Mouse (Mus musculus): ENCODE measurements at regions not wholly inside any gene's neighbourhood (a gene's known extent, or its start where the extent isn't known, plus 50 kb on each side); places are given as distances from the start of the nearest gene placed in this dataset.

GRCm38 (mm10) chr17:88255744-88256598 lies 184.5 kb upstream of the Foxn2 start:
- peak overlapping the region; percentile 62 for H3K4me3 ChIP-seq
- peak; percentile 87 for DNase-seq
- peak; percentile 89 for TF ChIP-seq CTCF (IDR thresholded peaks at IDR 0.05)
- TF ChIP-seq EP300 (IDR thresholded peaks at IDR 0.05; ENCODE audit: insufficient read depth, low read depth, low read length) = peak; percentile 86; the same call in 1 of the 2 replicates
- TF ChIP-seq POLR2A (IDR thresholded peaks at IDR 0.05; ENCODE audit: insufficient read depth, low read depth, low read length) = no peak

GRCm38 (mm10) chr17:88256599-88257544 lies 183.6 kb upstream of the Foxn2 start:
- WGBS = 1% methylated on average over 18 of the region's 18 CpGs
- intact Hi-C loops (cut with DNase I) = loop anchor here (1.0 to 2.0 kb wide), 4 partner anchors 72 to 254 kb away; partner anchors contain the start of gene Foxn2
- peak overlapping the region; percentile 62 for H3K4me3 ChIP-seq
- H3K27me3 ChIP-seq (ENCODE audit: control insufficient read depth, insufficient read depth, low read length) = no peaks in the 10 kb centered on the region
- H3K9ac ChIP-seq (ENCODE audit: low read depth, low read length) = peak overlapping the region; percentile 71
- peaks cover 4% of the 10 kb centered on the region for H3K4me1 ChIP-seq (ENCODE audit: control insufficient read depth, insufficient read depth, low read length)
- H3K36me3 ChIP-seq (ENCODE audit: control insufficient read depth, insufficient read depth, low read length) = no peaks in the 10 kb centered on the region
- no peaks in the 10 kb centered on the region for H3K79me2 ChIP-seq (replicated peaks; ENCODE audit: control insufficient read depth, insufficient read depth, low read length)
- peak overlapping the region; percentile 94 for H3K27ac ChIP-seq
- peak; percentile 83 to 88 for DNase-seq
- TF ChIP-seq EP300 (IDR thresholded peaks at IDR 0.05; ENCODE audit: insufficient read depth, low read depth, low read length) (peak; percentile 81), POLR2A (IDR thresholded peaks at IDR 0.05; ENCODE audit: insufficient read depth, low read depth, low read length) (peak; percentile 76), CTCF (IDR thresholded peaks at IDR 0.05) (peak; percentile 72)

More at GRCm38 (mm10) chr17:88255744-88256598, 184.5 kb upstream of the Foxn2 start:
- H3K9ac ChIP-seq (ENCODE audit: low read depth, low read length) = peak overlapping the region; percentile 71
- WGBS = under 1% methylated on average over 40 of the region's 40 CpGs
- intact Hi-C loops (cut with DNase I) = loop anchor here (1.0 to 2.0 kb wide), 6 partner anchors 73 to 385 kb away; partner anchors contain the start of gene Foxn2
- peak overlapping the region; percentile 94 for H3K27ac ChIP-seq
- H3K27me3 ChIP-seq (ENCODE audit: control insufficient read depth, insufficient read depth, low read length) = no peaks in the 10 kb centered on the region
- peaks cover 6% of the 10 kb centered on the region for H3K4me1 ChIP-seq (ENCODE audit: control insufficient read depth, insufficient read depth, low read length)
- no peaks in the 10 kb centered on the region for H3K36me3 ChIP-seq (ENCODE audit: control insufficient read depth, insufficient read depth, low read length)
- H3K79me2 ChIP-seq (replicated peaks; ENCODE audit: control insufficient read depth, insufficient read depth, low read length) = no peaks in the 10 kb centered on the region

GRCm38 (mm10) chr17:88258361-88258796 lies 182.1 kb upstream of the Foxn2 start:
- H3K27ac ChIP-seq = peak overlapping the region; percentile 94
- H3K36me3 ChIP-seq (ENCODE audit: control insufficient read depth, insufficient read depth, low read length) = no peaks in the 10 kb centered on the region
- peak overlapping the region; percentile 2; the same call in 1 of the 2 replicates for H3K4me3 ChIP-seq
- no peak for TF ChIP-seq POLR2A (IDR thresholded peaks at IDR 0.05; ENCODE audit: insufficient read depth, low read depth, low read length)
- TF ChIP-seq CTCF (IDR thresholded peaks at IDR 0.05) = peak; percentile 56
- H3K79me2 ChIP-seq (replicated peaks; ENCODE audit: control insufficient read depth, insufficient read depth, low read length) = no peaks in the 10 kb centered on the region
- no peaks in the 10 kb centered on the region for H3K27me3 ChIP-seq (ENCODE audit: control insufficient read depth, insufficient read depth, low read length)
- peaks cover 7% of the 10 kb centered on the region for H3K4me1 ChIP-seq (ENCODE audit: control insufficient read depth, insufficient read depth, low read length)
- 37% methylated on average over 11 of the region's 11 CpGs for WGBS
- H3K9ac ChIP-seq (ENCODE audit: low read depth, low read length) = no peak overlapping the region
- DNase-seq = peak; percentile 47 to 55
- intact Hi-C loops (cut with DNase I) = loop anchor here (2.0 kb wide), 1 partner anchor 46 kb away; no protein-coding TSS in a partner anchor

- no peak overlapping the region for H3K9ac ChIP-seq (ENCODE audit: low read depth, low read length)
- H3K27me3 ChIP-seq (ENCODE audit: control insufficient read depth, insufficient read depth, low read length) = no peaks in the 10 kb centered on the region
- no peaks in the 10 kb centered on the region for H3K79me2 ChIP-seq (replicated peaks; ENCODE audit: control insufficient read depth, insufficient read depth, low read length)
- H3K4me1 ChIP-seq (ENCODE audit: control insufficient read depth, insufficient read depth, low read length) = peaks cover 7% of the 10 kb centered on the region
- WGBS = 80% methylated on average over 7 of the region's 7 CpGs
- TF ChIP-seq CTCF (IDR thresholded peaks at IDR 0.05) (no peak), EP300 (IDR thresholded peaks at IDR 0.05; ENCODE audit: insufficient read depth, low read depth, low read length) (no peak), POLR2A (IDR thresholded peaks at IDR 0.05; ENCODE audit: insufficient read depth, low read depth, low read length) (no peak)
- no peak overlapping the region for H3K4me3 ChIP-seq
- H3K27ac ChIP-seq = no peak overlapping the region
- no peak for DNase-seq
- intact Hi-C loops (cut with DNase I) = no loop called here
- H3K36me3 ChIP-seq (ENCODE audit: control insufficient read depth, insufficient read depth, low read length) = no peaks in the 10 kb centered on the region
These were observed 180.3 kb upstream of the Foxn2 start for GRCm38 (mm10) chr17:88260176-88260575.

GRCm38 (mm10) chr17:88260826-88261225 lies 179.7 kb upstream of the Foxn2 start:
- H3K4me3 ChIP-seq = no peak overlapping the region
- no peak overlapping the region for H3K9ac ChIP-seq (ENCODE audit: low read depth, low read length)
- no peak for DNase-seq
- no peaks in the 10 kb centered on the region for H3K27me3 ChIP-seq (ENCODE audit: control insufficient read depth, insufficient read depth, low read length)
- peaks cover 7% of the 10 kb centered on the region for H3K4me1 ChIP-seq (ENCODE audit: control insufficient read depth, insufficient read depth, low read length)
- intact Hi-C loops (cut with DNase I) = no loop called here
- H3K27ac ChIP-seq = no peak overlapping the region
- no peaks in the 10 kb centered on the region for H3K79me2 ChIP-seq (replicated peaks; ENCODE audit: control insufficient read depth, insufficient read depth, low read length)
- H3K36me3 ChIP-seq (ENCODE audit: control insufficient read depth, insufficient read depth, low read length) = no peaks in the 10 kb centered on the region
- 56% methylated on average over 6 of the region's 6 CpGs for WGBS
- TF ChIP-seq CTCF (IDR thresholded peaks at IDR 0.05) (no peak), EP300 (IDR thresholded peaks at IDR 0.05; ENCODE audit: insufficient read depth, low read depth, low read length) (no peak), POLR2A (IDR thresholded peaks at IDR 0.05; ENCODE audit: insufficient read depth, low read depth, low read length) (no peak)
